Mouse (Mus musculus) midbrain, postnatal 0 days (tissue): Measurements from ENCODE around the gene Txndc5. TPM values are rescaled to one million over a fixed set of nuclear protein-coding genes. Genes with fewer than 3 reads are reported as not detected.

Experiments
- ATAC-seq: fragments of 200-750 bp; cut with Nextera tagmentation; 2 replicates; pipeline ENCODE4 v1.8.0; 2017; ENCODE audit warnings: moderate number of reproducible peaks, mild to moderate bottlenecking, moderate TSS enrichment, moderate library complexity; ENCODE audit not compliant: low FRiP score
- DNase-seq: peaks from one replicate; pipeline ENCODE4 v3.0.0-alpha.2; 2015; ENCODE audit warnings: low spot score
- H3K27ac ChIP-seq: fragments of 300-500 bp; sonication (generic); 2 replicates; pipeline ENCODE4 v1.5.1; 2014; ENCODE audit warnings: low read depth, mild to moderate bottlenecking, low read length, mixed read lengths
- H3K27me3 ChIP-seq: fragments of 300-500 bp; sonication (generic); 2 replicates; pipeline ENCODE4 v1.6.1; 2014; ENCODE audit warnings: low read length, control low read depth, mixed read lengths; ENCODE audit not compliant: insufficient read depth
- H3K36me3 ChIP-seq: fragments of 300-500 bp; sonication (generic); 2 replicates; pipeline ENCODE4 v1.6.1; 2014; ENCODE audit warnings: low read length, control low read depth, mixed read lengths; ENCODE audit not compliant: insufficient read depth
- H3K4me1 ChIP-seq: fragments of 300-500 bp; sonication (generic); 2 replicates; pipeline ENCODE4 v1.6.1; 2014; ENCODE audit warnings: mild to moderate bottlenecking, control low read depth, antibody characterized with exemption, low read length, mixed read lengths; ENCODE audit not compliant: insufficient read depth
- H3K4me2 ChIP-seq: fragments of 300-500 bp; sonication (generic); 2 replicates; pipeline ENCODE4 v1.6.1; 2014; ENCODE audit warnings: low read depth, mild to moderate bottlenecking, low read length, mixed read lengths; ENCODE audit not compliant: poor library complexity, severe bottlenecking
- H3K4me3 ChIP-seq: fragments of 300-500 bp; sonication (generic); 2 replicates; pipeline ENCODE4 v1.5.1; 2014; ENCODE audit warnings: low read depth, mild to moderate bottlenecking, low read length, moderate library complexity
- H3K9ac ChIP-seq: fragments of 300-500 bp; sonication (generic); replicated peaks from 2 replicates; pipeline ENCODE4 v1.6.1; 2014; ENCODE audit warnings: mild to moderate bottlenecking, low read length, moderate library complexity, mixed read lengths; ENCODE audit not compliant: poor library complexity, severe bottlenecking
- H3K9me3 ChIP-seq: fragments of 300-500 bp; sonication (generic); 2 replicates; pipeline ENCODE4 v1.6.1; 2016; ENCODE audit warnings: low read length, control low read depth
- CTCF ChIP-seq: IDR thresholded peaks from 2 replicates; pipeline ENCODE4 v1.5.1; 2016; ENCODE audit warnings: antibody characterized with exemption, mild to moderate bottlenecking
- WGBS: fragments of 180-500 bp; shearing (Covaris S2); extraction: QIAGEN DNeasy Blood & Tissue Kit; methylation state at CpG from one replicate; pipeline ENCODE4 v1.1.7; 2014; 5-methylcytosine and 5-hydroxymethylcytosine counted together
- polyA plus RNA-seq: library from polyadenylated mRNA; unstranded; fragments of >200 nt; fragmentation: Nextera tagmentation; extraction: Ambion mirVana; gene quantifications from 2 replicates; pipeline ENCODE4 v1.2.1, GENCODE M21; 2015
- total RNA-seq: library from RNA; depleted of rRNA; stranded (reverse); fragments of >200 nt; gene quantifications from 2 replicates; pipeline ENCODE4 v1.2.3, GENCODE M21; 2014

Gene Txndc5
- total and polyA plus RNA-seq, 2 experiments from 2014 or later, result 80.7 to 92.6 TPM

DNA sequence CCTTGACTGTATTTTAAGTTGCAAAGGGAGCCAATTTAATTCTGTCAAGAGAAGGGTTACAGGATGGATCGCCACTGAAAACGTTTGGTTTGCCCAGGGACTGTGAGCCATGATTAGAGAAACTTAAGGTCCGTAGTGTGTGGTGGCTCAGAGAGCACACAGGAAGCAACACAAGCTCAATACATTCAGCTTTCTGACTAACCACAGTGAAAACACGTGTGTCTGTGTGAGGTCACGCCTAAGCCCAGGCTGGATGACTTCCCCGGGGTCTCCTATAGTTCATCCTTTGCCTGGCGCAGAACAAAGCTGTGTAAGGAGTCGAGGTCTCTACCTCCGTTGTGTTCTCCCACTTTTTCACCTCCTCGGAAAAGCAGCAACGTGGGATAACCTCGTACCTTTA, 27.3 kb downstream of the Txndc5 start:
- 93% methylated on average over 12 of the region's 12 CpGs for WGBS
- ATAC-seq, result no peak

DNA sequence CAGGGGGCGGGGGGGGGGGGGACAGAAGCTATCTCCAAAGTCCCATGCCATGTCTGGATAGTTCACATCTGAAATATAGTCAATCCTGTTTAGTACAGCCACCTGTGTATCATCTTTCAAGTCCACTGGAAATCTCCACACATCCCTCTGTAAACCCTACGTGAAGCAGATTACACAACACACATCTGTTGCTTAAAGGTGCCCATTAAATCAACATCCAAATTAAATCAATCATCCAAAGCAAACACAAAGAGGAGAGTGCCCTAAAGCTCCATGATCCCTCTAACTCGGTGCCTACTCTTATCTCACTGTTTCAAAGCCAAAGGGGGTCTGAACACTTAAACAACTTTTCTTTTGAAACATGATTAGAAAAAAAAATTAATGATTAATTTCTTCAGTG, 31.9 kb downstream of the Txndc5 start:
- Histone ChIP-seq H3K36me3 (peaks cover 16% of the 10 kb centered on the region), H3K4me2 (no peak overlapping the region), H3K27me3 (no peaks in the 10 kb centered on the region), H3K9ac (no peak overlapping the region), H3K4me1 (no peaks in the 10 kb centered on the region), H3K4me3 (no peak overlapping the region), H3K9me3 (no peaks in the 10 kb centered on the region), H3K27ac (no peak overlapping the region)
- 63% methylated on average over 3 of the region's 3 CpGs for WGBS
- ATAC-seq (no peak), DNase-seq (no peak)
- TF ChIP-seq CTCF, result no peak

More for the DNA sequence above, 27.3 kb downstream of the Txndc5 start:
- DNase-seq, result no peak
- no peaks in the 10 kb centered on the region for H3K27me3 ChIP-seq
- no peak overlapping the region for H3K4me2 ChIP-seq
- no peak for TF ChIP-seq CTCF
- H3K4me3 ChIP-seq, result no peak overlapping the region
- no peak overlapping the region for H3K9ac ChIP-seq
- H3K9me3 ChIP-seq, result no peaks in the 10 kb centered on the region
- H3K4me1 ChIP-seq, result no peaks in the 10 kb centered on the region
- no peak overlapping the region for H3K27ac ChIP-seq
- peaks cover 54% of the 10 kb centered on the region for H3K36me3 ChIP-seq

DNA sequence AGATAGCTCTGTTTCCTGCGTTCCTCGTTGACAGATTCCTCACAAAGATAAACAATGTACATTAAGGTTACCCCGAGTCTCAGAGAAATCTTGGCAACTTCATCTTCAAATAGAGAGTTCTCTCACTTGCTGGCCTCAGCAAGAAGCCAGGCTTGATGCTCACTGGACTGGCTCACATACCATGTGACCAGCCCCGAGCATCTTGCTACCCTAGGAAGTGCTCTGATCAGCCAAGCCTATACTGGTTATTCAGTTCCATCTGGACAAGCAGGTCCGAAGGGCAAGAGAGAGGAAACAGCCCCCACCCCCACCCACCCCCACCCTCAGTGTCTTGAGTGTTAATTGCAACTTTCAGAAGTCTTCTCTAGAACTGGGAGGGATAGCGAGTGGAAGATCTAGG, 41.9 kb downstream of the Txndc5 start:
- no peak overlapping the region for H3K9ac ChIP-seq
- H3K27me3 ChIP-seq, result no peaks in the 10 kb centered on the region
- H3K9me3 ChIP-seq, result no peaks in the 10 kb centered on the region
- H3K4me3 ChIP-seq, result no peak overlapping the region
- H3K27ac ChIP-seq, result no peak overlapping the region
- WGBS, result 89% methylated on average over 6 of the region's 6 CpGs
- TF ChIP-seq CTCF, result no peak
- H3K36me3 ChIP-seq, result no peaks in the 10 kb centered on the region
- no peaks in the 10 kb centered on the region for H3K4me1 ChIP-seq
- no peak for ATAC-seq
- no peak for DNase-seq
- no peak overlapping the region for H3K4me2 ChIP-seq

DNA sequence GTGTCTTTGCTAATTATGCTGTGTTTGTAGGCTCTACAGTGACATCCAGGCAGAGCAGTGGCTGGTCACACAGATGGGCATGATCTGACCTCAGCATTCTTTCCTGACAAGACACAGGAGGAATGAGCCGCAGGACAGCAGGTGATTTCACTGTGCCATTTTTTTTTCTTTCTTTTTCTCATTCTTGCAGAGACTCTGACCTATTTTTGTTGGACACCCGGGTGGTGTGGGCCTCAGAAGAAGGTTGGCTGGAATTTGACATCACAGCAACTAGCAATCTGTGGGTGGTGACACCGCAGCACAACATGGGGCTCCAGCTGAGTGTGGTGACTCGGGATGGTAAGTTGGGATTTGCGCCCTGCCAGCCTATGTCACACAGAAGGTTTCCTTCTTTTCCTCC, 43.9 kb downstream of the Txndc5 start:
- no peak overlapping the region for H3K4me2 ChIP-seq
- TF ChIP-seq CTCF, result no peak
- H3K27me3 ChIP-seq, result no peaks in the 10 kb centered on the region
- ATAC-seq (no peak), DNase-seq (no peak)
- H3K4me3 ChIP-seq, result no peak overlapping the region
- H3K9ac ChIP-seq, result no peak overlapping the region
- WGBS, result 74% methylated on average over 5 of the region's 5 CpGs
- no peaks in the 10 kb centered on the region for H3K4me1 ChIP-seq
- H3K36me3 ChIP-seq, result no peaks in the 10 kb centered on the region
- no peak overlapping the region for H3K27ac ChIP-seq
- no peaks in the 10 kb centered on the region for H3K9me3 ChIP-seq

DNA sequence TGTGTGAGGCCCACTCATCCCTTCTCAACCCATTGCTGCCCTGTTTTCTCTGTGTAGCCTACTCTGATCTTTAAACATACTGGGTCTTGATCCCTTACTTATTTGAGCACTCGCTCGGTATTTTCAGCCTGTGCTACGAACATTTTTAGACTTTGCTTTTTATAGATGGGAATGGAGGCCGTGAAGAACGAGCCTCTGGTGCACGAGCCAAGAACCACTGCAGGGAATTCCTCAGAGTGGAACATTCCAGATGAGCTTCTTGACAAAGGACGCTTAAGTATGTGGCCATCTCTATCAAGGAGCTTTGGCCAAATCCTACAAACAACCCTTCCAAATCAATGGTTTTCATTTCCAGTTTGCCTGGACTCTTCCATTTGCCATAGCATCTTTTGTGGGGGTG, 47.6 kb downstream of the Txndc5 start:
- TF ChIP-seq CTCF, result no peak
- Histone ChIP-seq H3K4me1 (no peaks in the 10 kb centered on the region; the same call in 1 of the 2 replicates), H3K27ac (no peak overlapping the region), H3K4me2 (no peak overlapping the region), H3K36me3 (no peaks in the 10 kb centered on the region), H3K27me3 (no peaks in the 10 kb centered on the region), H3K4me3 (no peak overlapping the region), H3K9ac (no peak overlapping the region), H3K9me3 (no peaks in the 10 kb centered on the region)
- no peak for DNase-seq
- WGBS, result 85% methylated on average over 7 of the region's 7 CpGs
- ATAC-seq, result no peak

DNA sequence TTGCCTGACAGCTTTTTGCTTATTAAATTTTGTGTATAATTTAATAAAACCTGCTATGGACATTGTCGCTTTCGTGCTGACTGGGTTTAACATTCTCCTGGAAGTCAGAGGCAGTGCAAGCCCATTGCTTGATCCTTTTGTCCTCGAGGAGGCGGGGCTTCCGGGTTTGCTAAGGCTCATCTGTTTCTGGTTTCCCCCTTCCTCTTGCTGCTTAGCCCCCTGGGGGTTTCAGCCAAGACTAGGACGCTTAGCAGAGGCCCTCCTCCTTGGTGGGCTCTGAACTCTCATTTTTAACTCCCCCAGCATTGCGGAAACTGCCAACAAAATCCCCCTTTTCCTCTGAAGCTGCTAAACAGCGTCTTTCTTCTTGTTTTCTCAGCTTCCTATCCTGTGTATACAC, 51.7 kb downstream of the Txndc5 start:
- no peak for DNase-seq
- no peak for TF ChIP-seq CTCF
- Histone ChIP-seq H3K27ac (no peak overlapping the region), H3K9me3 (no peaks in the 10 kb centered on the region), H3K4me1 (no peaks in the 10 kb centered on the region; the same call in 1 of the 2 replicates), H3K9ac (no peak overlapping the region), H3K4me3 (no peak overlapping the region), H3K4me2 (no peak overlapping the region), H3K27me3 (no peaks in the 10 kb centered on the region), H3K36me3 (no peaks in the 10 kb centered on the region)
- ATAC-seq, result no peak
- 24% methylated on average over 8 of the region's 8 CpGs for WGBS
